Mouse (Mus musculus): Measurements from ENCODE around the gene Ppp1r2. TPM values are rescaled to one million over a fixed set of nuclear protein-coding genes. Genes with fewer than 3 reads are reported as not detected.
A peak's percentile ranks its signal among the peaks of the same experiment; 100 is the strongest.

The Ppp1r2 gene
- polyA plus RNA-seq, 1 experiment from 2014 or later: 120 TPM

- Histone ChIP-seq H3K9ac (ENCODE audit: low read length) (no peak overlapping the region), H3K4me2 (ENCODE audit: low read depth, low read length) (no peak overlapping the region), H3K27ac (ENCODE audit: low read length) (no peak overlapping the region), H3K36me3 (ENCODE audit: control insufficient read depth, insufficient read depth) (no peaks in the 10 kb centered on the region), H3K4me3 (ENCODE audit: low read length) (no peak overlapping the region), H3K27me3 (ENCODE audit: control insufficient read depth, insufficient read depth, low read length) (no peaks in the 10 kb centered on the region), H3K9me3 (replicated peaks; ENCODE audit: control insufficient read depth, low read length) (no peaks in the 10 kb centered on the region), H3K4me1 (ENCODE audit: control insufficient read depth, insufficient read depth, low read length) (peaks cover 17% of the 10 kb centered on the region)
- 61% methylated on average over 6 of the region's 6 CpGs for WGBS
- no peak for ATAC-seq (replicated peaks; ENCODE audit: extremely low read depth, insufficient read depth, low FRiP score)
These were observed 3.5 kb upstream of the Ppp1r2 start for GRCm38 (mm10) chr16:31278581-31278980.

GRCm38 (mm10) chr16:31278081-31278480 lies 3.0 kb upstream of the Ppp1r2 start:
- H3K27ac ChIP-seq (ENCODE audit: low read length): no peak overlapping the region
- WGBS: 68% methylated on average over 2 of the region's 2 CpGs
- no peak for ATAC-seq (replicated peaks; ENCODE audit: extremely low read depth, insufficient read depth, low FRiP score)
- peaks cover 22% of the 10 kb centered on the region for H3K4me1 ChIP-seq (ENCODE audit: control insufficient read depth, insufficient read depth, low read length)
- no peak overlapping the region for H3K4me2 ChIP-seq (ENCODE audit: low read depth, low read length)
- no peak overlapping the region for H3K9ac ChIP-seq (ENCODE audit: low read length)
- H3K27me3 ChIP-seq (ENCODE audit: control insufficient read depth, insufficient read depth, low read length): no peaks in the 10 kb centered on the region
- no peaks in the 10 kb centered on the region for H3K36me3 ChIP-seq (ENCODE audit: control insufficient read depth, insufficient read depth)
- no peak overlapping the region for H3K4me3 ChIP-seq (ENCODE audit: low read length)
- H3K9me3 ChIP-seq (replicated peaks; ENCODE audit: control insufficient read depth, low read length): no peaks in the 10 kb centered on the region

GRCm38 (mm10) chr16:31276962-31277361 lies 1.9 kb upstream of the Ppp1r2 start:
- H3K27ac ChIP-seq (ENCODE audit: low read length): peak overlapping the region; percentile 87
- no peaks in the 10 kb centered on the region for H3K9me3 ChIP-seq (replicated peaks; ENCODE audit: control insufficient read depth, low read length)
- peaks cover 26% of the 10 kb centered on the region for H3K4me1 ChIP-seq (ENCODE audit: control insufficient read depth, insufficient read depth, low read length)
- WGBS: 62% methylated on average over 7 of the region's 7 CpGs
- ATAC-seq (replicated peaks; ENCODE audit: extremely low read depth, insufficient read depth, low FRiP score): no peak
- no peak overlapping the region for H3K9ac ChIP-seq (ENCODE audit: low read length)
- H3K4me3 ChIP-seq (ENCODE audit: low read length): no peak overlapping the region
- no peaks in the 10 kb centered on the region for H3K36me3 ChIP-seq (ENCODE audit: control insufficient read depth, insufficient read depth)
- H3K4me2 ChIP-seq (ENCODE audit: low read depth, low read length): peak overlapping the region; percentile 12; the same call in 1 of the 2 replicates
- H3K27me3 ChIP-seq (ENCODE audit: control insufficient read depth, insufficient read depth, low read length): no peaks in the 10 kb centered on the region

GRCm38 (mm10) chr16:31276539-31276938 lies 1.5 kb upstream of the Ppp1r2 start:
- no peak overlapping the region for H3K4me3 ChIP-seq (ENCODE audit: low read length)
- H3K4me2 ChIP-seq (ENCODE audit: low read depth, low read length): peak overlapping the region; percentile 12; the same call in 1 of the 2 replicates
- peak overlapping the region; percentile 87 for H3K27ac ChIP-seq (ENCODE audit: low read length)
- ATAC-seq (replicated peaks; ENCODE audit: extremely low read depth, insufficient read depth, low FRiP score): peak; percentile 43
- H3K9me3 ChIP-seq (replicated peaks; ENCODE audit: control insufficient read depth, low read length): no peaks in the 10 kb centered on the region
- H3K36me3 ChIP-seq (ENCODE audit: control insufficient read depth, insufficient read depth): no peaks in the 10 kb centered on the region
- H3K9ac ChIP-seq (ENCODE audit: low read length): no peak overlapping the region; the same call in 1 of the 2 replicates
- peaks cover 26% of the 10 kb centered on the region for H3K4me1 ChIP-seq (ENCODE audit: control insufficient read depth, insufficient read depth, low read length)
- WGBS: 42% methylated on average over 7 of the region's 7 CpGs
- no peaks in the 10 kb centered on the region for H3K27me3 ChIP-seq (ENCODE audit: control insufficient read depth, insufficient read depth, low read length)

- H3K4me1 ChIP-seq (ENCODE audit: control insufficient read depth, insufficient read depth, low read length): peaks cover 32% of the 10 kb centered on the region
- WGBS: 1% methylated on average over 6 of the region's 6 CpGs
- ATAC-seq (replicated peaks; ENCODE audit: extremely low read depth, insufficient read depth, low FRiP score): no peak
These were observed 993 bp downstream of the Ppp1r2 start for GRCm38 (mm10) chr16:31274084-31274483.

GRCm38 (mm10) chr16:31266692-31267091 lies 8.4 kb downstream of the Ppp1r2 start:
- WGBS: 77% methylated on average over 2 of the region's 2 CpGs
- ATAC-seq (replicated peaks; ENCODE audit: extremely low read depth, insufficient read depth, low FRiP score): no peak
- no peak overlapping the region for H3K4me2 ChIP-seq (ENCODE audit: low read depth, low read length)
- no peaks in the 10 kb centered on the region for H3K27me3 ChIP-seq (ENCODE audit: control insufficient read depth, insufficient read depth, low read length)
- H3K27ac ChIP-seq (ENCODE audit: low read length): no peak overlapping the region
- H3K9ac ChIP-seq (ENCODE audit: low read length): no peak overlapping the region
- peaks cover 14% of the 10 kb centered on the region for H3K36me3 ChIP-seq (ENCODE audit: control insufficient read depth, insufficient read depth)
- peaks cover 10% of the 10 kb centered on the region for H3K4me1 ChIP-seq (ENCODE audit: control insufficient read depth, insufficient read depth, low read length)
- no peak overlapping the region for H3K4me3 ChIP-seq (ENCODE audit: low read length)
- H3K9me3 ChIP-seq (replicated peaks; ENCODE audit: control insufficient read depth, low read length): no peaks in the 10 kb centered on the region

More at GRCm38 (mm10) chr16:31274084-31274483, 993 bp downstream of the Ppp1r2 start:
- Histone ChIP-seq H3K36me3 (ENCODE audit: control insufficient read depth, insufficient read depth) (no peaks in the 10 kb centered on the region), H3K4me2 (ENCODE audit: low read depth, low read length) (peak overlapping the region; percentile 71), H3K9me3 (replicated peaks; ENCODE audit: control insufficient read depth, low read length) (no peaks in the 10 kb centered on the region), H3K27ac (ENCODE audit: low read length) (peak overlapping the region; percentile 93), H3K9ac (ENCODE audit: low read length) (peak overlapping the region; percentile 98), H3K4me3 (ENCODE audit: low read length) (peak overlapping the region; percentile 97), H3K27me3 (ENCODE audit: control insufficient read depth, insufficient read depth, low read length) (no peaks in the 10 kb centered on the region)

GRCm38 (mm10) chr16:31256151-31256550 lies 18.9 kb downstream of the Ppp1r2 start:
- H3K36me3 ChIP-seq (ENCODE audit: control insufficient read depth, insufficient read depth): peaks cover 45% of the 10 kb centered on the region

GRCm38 (mm10) chr16:31255685-31256084 lies 19.4 kb downstream of the Ppp1r2 start:
- Histone ChIP-seq H3K4me1 (ENCODE audit: control insufficient read depth, insufficient read depth, low read length) (no peaks in the 10 kb centered on the region), H3K9ac (ENCODE audit: low read length) (no peak overlapping the region), H3K36me3 (ENCODE audit: control insufficient read depth, insufficient read depth) (peaks cover 40% of the 10 kb centered on the region), H3K27me3 (ENCODE audit: control insufficient read depth, insufficient read depth, low read length) (no peaks in the 10 kb centered on the region), H3K4me3 (ENCODE audit: low read length) (no peak overlapping the region), H3K4me2 (ENCODE audit: low read depth, low read length) (no peak overlapping the region), H3K9me3 (replicated peaks; ENCODE audit: control insufficient read depth, low read length) (no peaks in the 10 kb centered on the region), H3K27ac (ENCODE audit: low read length) (no peak overlapping the region)
- ATAC-seq (replicated peaks; ENCODE audit: extremely low read depth, insufficient read depth, low FRiP score): no peak
- WGBS: 79% methylated on average over 3 of the region's 3 CpGs

More at GRCm38 (mm10) chr16:31256151-31256550, 18.9 kb downstream of the Ppp1r2 start:
- Histone ChIP-seq H3K9ac (ENCODE audit: low read length) (no peak overlapping the region), H3K4me1 (ENCODE audit: control insufficient read depth, insufficient read depth, low read length) (no peaks in the 10 kb centered on the region), H3K4me2 (ENCODE audit: low read depth, low read length) (no peak overlapping the region), H3K27ac (ENCODE audit: low read length) (no peak overlapping the region), H3K4me3 (ENCODE audit: low read length) (no peak overlapping the region), H3K9me3 (replicated peaks; ENCODE audit: control insufficient read depth, low read length) (no peaks in the 10 kb centered on the region), H3K27me3 (ENCODE audit: control insufficient read depth, insufficient read depth, low read length) (no peaks in the 10 kb centered on the region)
- 86% methylated on average over 2 of the region's 2 CpGs for WGBS
- ATAC-seq (replicated peaks; ENCODE audit: extremely low read depth, insufficient read depth, low FRiP score): no peak

- no peak for ATAC-seq (replicated peaks; ENCODE audit: extremely low read depth, insufficient read depth, low FRiP score)
- Histone ChIP-seq H3K9ac (ENCODE audit: low read length) (no peak overlapping the region), H3K36me3 (ENCODE audit: control insufficient read depth, insufficient read depth) (peaks cover 8% of the 10 kb centered on the region), H3K4me1 (ENCODE audit: control insufficient read depth, insufficient read depth, low read length) (no peaks in the 10 kb centered on the region), H3K9me3 (replicated peaks; ENCODE audit: control insufficient read depth, low read length) (no peaks in the 10 kb centered on the region), H3K4me3 (ENCODE audit: low read length) (no peak overlapping the region), H3K4me2 (ENCODE audit: low read depth, low read length) (no peak overlapping the region), H3K27me3 (ENCODE audit: control insufficient read depth, insufficient read depth, low read length) (no peaks in the 10 kb centered on the region), H3K27ac (ENCODE audit: low read length) (no peak overlapping the region)
- WGBS: 90% methylated on average over 3 of the region's 3 CpGs
These were observed 25.7 kb downstream of the Ppp1r2 start for GRCm38 (mm10) chr16:31249401-31249800.

Data from heart, embryonic 16.5 days (tissue).